Mouse (Mus musculus): ENCODE measurements at regions not wholly inside any gene's neighbourhood (a gene's known extent, or its start where the extent isn't known, plus 50 kb on each side); places are given as distances from the start of the nearest gene placed in this dataset.

GRCm38 (mm10) chr14:104053697-104054096 lies 209.5 kb upstream of the Ednrb start:
- TF ChIP-seq CTCF (IDR thresholded peaks at IDR 0.05; ENCODE audit: extremely low read depth, insufficient read depth, low read length) (no peak), POLR2A (IDR thresholded peaks at IDR 0.05; ENCODE audit: extremely low read depth, insufficient read depth, low read length) (no peak)
